Mouse (Mus musculus): Measurements from ENCODE around the gene Dnajb5. TPM values are rescaled to one million over a fixed set of nuclear protein-coding genes. Genes with fewer than 3 reads are reported as not detected.
"Not testable (repeated sequence)": the region's sequence is repeated elsewhere in the genome, so short reads cannot be mapped to it uniquely, and the experiment has no call there.

The Dnajb5 gene
- polyA plus RNA-seq, 1 experiment from 2014 or later = 82.4 TPM

DNA sequence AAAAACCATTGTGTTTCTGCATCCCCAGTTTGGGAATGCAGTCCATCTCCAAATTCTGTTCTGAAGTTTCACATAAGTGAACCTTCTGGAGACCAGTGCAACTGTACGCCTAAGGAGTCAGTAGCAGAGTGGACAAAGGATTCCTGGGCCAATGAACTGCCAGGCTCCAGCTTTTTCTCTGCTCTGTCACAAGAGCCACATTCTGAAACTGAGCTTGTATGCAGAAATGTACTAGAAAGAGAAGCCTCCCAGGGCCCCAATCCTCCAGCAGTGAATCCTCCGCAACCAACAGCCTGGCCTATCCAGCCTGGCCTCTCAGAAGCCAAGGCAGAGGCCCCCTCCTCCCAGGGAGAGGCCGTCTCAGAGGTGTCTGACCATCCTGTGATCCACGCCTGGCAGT is 23.3 kb downstream of the Dnajb5 start:
- H3K4me1 ChIP-seq (replicated peaks; ENCODE audit: control insufficient read depth, insufficient read depth, low read length) = no peaks in the 10 kb centered on the region
- no peak overlapping the region for H3K4me2 ChIP-seq (ENCODE audit: low read length)
- no peaks in the 10 kb centered on the region for H3K9me3 ChIP-seq (ENCODE audit: control insufficient read depth, low read length)
- no peak overlapping the region for H3K4me3 ChIP-seq (replicated peaks; ENCODE audit: low read length)
- ATAC-seq = no peak
- no peaks in the 10 kb centered on the region for H3K27me3 ChIP-seq (replicated peaks; ENCODE audit: control insufficient read depth, insufficient read depth, low read length)
- H3K27ac ChIP-seq (ENCODE audit: low read length) = no peak overlapping the region
- 0 out of 2 replicates have a peak, but pooled peaks cover 2% of the 10 kb centered on the region for H3K36me3 ChIP-seq (ENCODE audit: control insufficient read depth, insufficient read depth)
- 83% methylated on average over 4 of the region's 4 CpGs for WGBS
- no peak overlapping the region for H3K9ac ChIP-seq (replicated peaks; ENCODE audit: low read depth, low read length)

DNA sequence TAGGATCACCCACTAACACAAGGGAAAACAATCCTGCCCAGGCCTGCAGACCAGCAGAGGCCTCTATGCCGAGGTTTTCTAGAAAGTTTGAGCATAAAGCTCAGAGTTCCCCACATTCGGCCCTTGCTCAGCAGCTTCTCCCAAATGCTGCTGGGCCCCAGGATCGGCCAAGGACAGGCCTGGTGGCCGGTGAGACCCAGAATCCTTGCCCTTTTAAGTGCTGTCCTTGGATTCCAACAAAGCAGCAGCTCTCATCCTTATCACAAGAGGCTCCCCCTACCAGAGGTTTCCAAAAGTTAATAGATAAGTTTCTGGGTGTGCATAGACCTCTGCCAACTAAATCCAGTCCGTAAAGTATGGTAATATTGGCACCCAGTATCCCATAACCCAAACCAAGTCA is 24.3 kb downstream of the Dnajb5 start:
- Histone ChIP-seq H3K4me3 (replicated peaks; ENCODE audit: low read length) (no peak overlapping the region), H3K9me3 (ENCODE audit: control insufficient read depth, low read length) (no peaks in the 10 kb centered on the region), H3K36me3 (ENCODE audit: control insufficient read depth, insufficient read depth) (peaks cover 8% of the 10 kb centered on the region), H3K4me2 (ENCODE audit: low read length) (no peak overlapping the region), H3K9ac (replicated peaks; ENCODE audit: low read depth, low read length) (no peak overlapping the region), H3K4me1 (replicated peaks; ENCODE audit: control insufficient read depth, insufficient read depth, low read length) (no peaks in the 10 kb centered on the region), H3K27me3 (replicated peaks; ENCODE audit: control insufficient read depth, insufficient read depth, low read length) (no peaks in the 10 kb centered on the region), H3K27ac (ENCODE audit: low read length) (no peak overlapping the region)
- 85% methylated on average over 5 of the region's 5 CpGs for WGBS
- no peak for ATAC-seq

DNA sequence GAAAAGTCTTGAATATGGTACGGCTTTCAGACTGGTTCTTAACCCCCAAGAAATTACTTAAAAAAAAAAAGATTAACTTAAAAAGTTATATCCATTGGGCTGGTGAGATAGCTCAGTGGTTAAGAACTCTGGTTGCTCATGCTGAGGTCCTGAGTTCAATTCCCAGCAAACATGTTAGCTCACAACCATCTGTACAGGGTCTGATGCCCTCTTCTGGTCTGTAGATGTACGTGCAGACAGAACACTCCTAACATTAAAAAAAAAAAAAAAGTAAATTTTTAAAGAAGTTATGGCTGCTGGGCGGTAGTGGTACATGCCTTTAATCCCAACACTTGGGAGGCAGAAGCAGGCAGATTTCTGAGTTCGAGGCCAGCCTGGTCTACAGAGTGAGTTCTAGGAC is 28.4 kb downstream of the Dnajb5 start:
- Histone ChIP-seq H3K27ac (ENCODE audit: low read length) (no peak overlapping the region), H3K9me3 (ENCODE audit: control insufficient read depth, low read length) (no peaks in the 10 kb centered on the region), H3K36me3 (ENCODE audit: control insufficient read depth, insufficient read depth) (peaks cover 28% of the 10 kb centered on the region), H3K9ac (replicated peaks; ENCODE audit: low read depth, low read length) (no peak overlapping the region), H3K4me2 (ENCODE audit: low read length) (no peak overlapping the region), H3K4me1 (replicated peaks; ENCODE audit: control insufficient read depth, insufficient read depth, low read length) (no peaks in the 10 kb centered on the region), H3K4me3 (replicated peaks; ENCODE audit: low read length) (no peak overlapping the region), H3K27me3 (replicated peaks; ENCODE audit: control insufficient read depth, insufficient read depth, low read length) (no peaks in the 10 kb centered on the region)
- no peak for ATAC-seq
- WGBS = 91% methylated on average over 4 of the region's 4 CpGs

DNA sequence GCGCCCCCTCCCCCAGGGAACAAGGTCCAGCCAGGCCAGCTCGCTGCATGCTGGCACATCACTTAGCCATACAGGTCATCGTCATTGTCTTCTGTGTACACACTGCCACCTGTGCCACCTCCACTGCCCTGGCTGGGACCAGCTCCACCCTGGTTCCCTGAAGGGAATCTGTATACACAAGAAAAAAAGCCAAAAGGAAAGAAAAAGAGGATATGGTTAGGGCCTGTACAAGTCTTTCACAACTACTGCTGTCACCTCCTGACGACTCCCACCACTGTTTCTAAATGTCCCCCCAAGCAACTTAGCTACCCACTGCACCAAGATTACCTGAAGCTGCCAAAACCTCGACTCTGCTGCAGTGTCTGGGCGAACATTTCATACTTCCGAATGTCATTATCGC is 30.9 kb downstream of the Dnajb5 start:
- not testable (repeated sequence) for H3K27me3 ChIP-seq (replicated peaks; ENCODE audit: control insufficient read depth, insufficient read depth, low read length); H3K4me3 ChIP-seq (replicated peaks; ENCODE audit: low read length); H3K4me2 ChIP-seq (ENCODE audit: low read length); H3K27ac ChIP-seq (ENCODE audit: low read length); H3K9me3 ChIP-seq (ENCODE audit: control insufficient read depth, low read length); H3K9ac ChIP-seq (replicated peaks; ENCODE audit: low read depth, low read length); H3K4me1 ChIP-seq (replicated peaks; ENCODE audit: control insufficient read depth, insufficient read depth, low read length); ATAC-seq
- WGBS = 93% methylated on average over 6 of the region's 8 CpGs
- H3K36me3 ChIP-seq (ENCODE audit: control insufficient read depth, insufficient read depth) = peaks cover 44% of the 10 kb centered on the region

DNA sequence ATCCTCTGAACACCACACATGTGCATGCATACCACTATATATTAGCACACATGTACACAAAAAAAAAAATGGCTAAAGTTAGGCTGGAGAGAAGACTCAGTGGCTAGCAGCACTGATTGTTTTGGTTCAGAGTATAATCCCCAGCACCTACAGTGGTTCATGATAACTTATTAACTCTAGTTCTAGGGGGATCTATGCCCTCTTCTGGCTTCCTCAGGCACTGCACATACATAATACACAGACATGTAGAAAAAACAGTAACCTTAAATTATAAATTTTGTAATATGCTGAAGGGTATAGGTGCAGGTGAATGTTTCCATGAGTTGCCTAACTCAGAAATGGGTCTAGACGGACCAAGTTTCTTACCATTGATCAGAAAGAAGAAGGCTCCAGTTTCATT is 38.7 kb downstream of the Dnajb5 start:
- H3K4me3 ChIP-seq (replicated peaks; ENCODE audit: low read length) = no peak overlapping the region
- H3K27ac ChIP-seq (ENCODE audit: low read length) = no peak overlapping the region
- no peak overlapping the region for H3K9ac ChIP-seq (replicated peaks; ENCODE audit: low read depth, low read length)
- no peaks in the 10 kb centered on the region for H3K9me3 ChIP-seq (ENCODE audit: control insufficient read depth, low read length)
- ATAC-seq = no peak
- H3K4me2 ChIP-seq (ENCODE audit: low read length) = no peak overlapping the region
- WGBS = 84% methylated on average over 1 of the region's 1 CpGs
- H3K4me1 ChIP-seq (replicated peaks; ENCODE audit: control insufficient read depth, insufficient read depth, low read length) = no peaks in the 10 kb centered on the region
- H3K36me3 ChIP-seq (ENCODE audit: control insufficient read depth, insufficient read depth) = peaks cover 70% of the 10 kb centered on the region
- H3K27me3 ChIP-seq (replicated peaks; ENCODE audit: control insufficient read depth, insufficient read depth, low read length) = no peaks in the 10 kb centered on the region

DNA sequence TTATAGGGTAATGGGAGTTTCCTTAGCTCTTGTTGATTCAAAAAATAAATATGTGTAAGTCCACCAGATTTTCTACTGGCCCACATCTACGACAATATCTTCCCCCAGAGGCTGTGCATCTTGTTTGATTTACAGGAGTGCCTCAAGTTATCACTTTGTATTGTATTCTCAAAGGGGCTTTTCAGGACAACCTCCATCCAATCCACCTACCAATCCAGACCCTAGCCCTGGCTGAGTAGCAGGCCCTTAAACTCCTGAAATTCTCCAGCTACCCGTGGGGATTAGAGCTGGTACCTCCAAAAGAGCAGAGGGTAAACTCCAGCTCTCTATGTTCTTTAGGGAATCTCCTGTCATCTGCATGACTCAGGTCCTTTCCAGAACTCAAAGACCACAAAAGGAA is 48.4 kb downstream of the Dnajb5 start:
- no peak for ATAC-seq
- no peaks in the 10 kb centered on the region for H3K27me3 ChIP-seq (replicated peaks; ENCODE audit: control insufficient read depth, insufficient read depth, low read length)
- peaks cover 22% of the 10 kb centered on the region for H3K36me3 ChIP-seq (ENCODE audit: control insufficient read depth, insufficient read depth)
- H3K9me3 ChIP-seq (ENCODE audit: control insufficient read depth, low read length) = no peaks in the 10 kb centered on the region
- H3K4me3 ChIP-seq (replicated peaks; ENCODE audit: low read length) = no peak overlapping the region
- no peak overlapping the region for H3K27ac ChIP-seq (ENCODE audit: low read length)
- no peak overlapping the region for H3K9ac ChIP-seq (replicated peaks; ENCODE audit: low read depth, low read length)
- H3K4me1 ChIP-seq (replicated peaks; ENCODE audit: control insufficient read depth, insufficient read depth, low read length) = peaks cover 22% of the 10 kb centered on the region
- WGBS = 61% methylated on average over 2 of the region's 2 CpGs
- peak overlapping the region; percentile 85 for H3K4me2 ChIP-seq (ENCODE audit: low read length)

DNA sequence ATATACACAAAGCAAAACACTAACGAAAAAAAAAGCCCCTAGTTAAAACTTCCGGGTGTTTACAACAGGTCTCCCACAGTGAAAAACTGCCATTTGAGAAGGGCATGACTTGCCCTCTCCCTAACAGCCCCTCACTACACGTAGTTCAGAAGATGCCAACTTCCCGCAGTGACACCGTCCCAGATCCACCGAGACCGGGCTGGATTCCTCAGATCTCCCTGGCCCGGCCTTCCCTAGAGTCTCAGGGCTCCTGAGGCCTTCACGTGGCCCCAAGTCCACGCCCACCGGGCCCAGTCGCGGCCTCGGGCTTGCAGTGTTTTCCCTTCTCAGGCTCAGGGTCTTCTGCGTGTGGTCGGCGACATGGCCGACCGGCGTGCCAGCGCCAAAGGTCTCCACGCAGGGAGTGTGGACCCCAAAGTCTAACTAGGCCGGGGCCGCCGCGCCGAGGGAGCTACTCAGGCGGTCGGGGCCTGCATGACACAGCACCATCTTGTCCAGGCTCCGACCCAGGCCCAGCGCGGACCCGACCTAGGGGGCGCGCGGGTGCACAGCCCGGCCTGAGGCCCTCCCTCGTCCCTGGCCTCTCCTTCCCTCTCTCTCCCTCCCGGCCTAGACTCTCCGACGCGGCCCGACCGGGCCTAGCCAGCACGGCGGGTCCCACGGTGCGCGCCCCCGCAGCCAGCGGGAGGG is 50.0 kb downstream of the Dnajb5 start:
- Histone ChIP-seq H3K36me3 (ENCODE audit: control insufficient read depth, insufficient read depth) (peaks cover 7% of the 10 kb centered on the region; the same call in 1 of the 2 replicates), H3K9ac (replicated peaks; ENCODE audit: low read depth, low read length) (peak overlapping the region; percentile 96), H3K4me2 (ENCODE audit: low read length) (peak overlapping the region; percentile 85), H3K4me3 (replicated peaks; ENCODE audit: low read length) (peak overlapping the region; percentile 98), H3K27ac (ENCODE audit: low read length) (peak overlapping the region; percentile 99), H3K9me3 (ENCODE audit: control insufficient read depth, low read length) (no peaks in the 10 kb centered on the region), H3K27me3 (replicated peaks; ENCODE audit: control insufficient read depth, insufficient read depth, low read length) (no peaks in the 10 kb centered on the region), H3K4me1 (replicated peaks; ENCODE audit: control insufficient read depth, insufficient read depth, low read length) (peaks cover 22% of the 10 kb centered on the region)
- WGBS = under 1% methylated on average over 51 of the region's 51 CpGs
- peak; percentile 61 for ATAC-seq

DNA sequence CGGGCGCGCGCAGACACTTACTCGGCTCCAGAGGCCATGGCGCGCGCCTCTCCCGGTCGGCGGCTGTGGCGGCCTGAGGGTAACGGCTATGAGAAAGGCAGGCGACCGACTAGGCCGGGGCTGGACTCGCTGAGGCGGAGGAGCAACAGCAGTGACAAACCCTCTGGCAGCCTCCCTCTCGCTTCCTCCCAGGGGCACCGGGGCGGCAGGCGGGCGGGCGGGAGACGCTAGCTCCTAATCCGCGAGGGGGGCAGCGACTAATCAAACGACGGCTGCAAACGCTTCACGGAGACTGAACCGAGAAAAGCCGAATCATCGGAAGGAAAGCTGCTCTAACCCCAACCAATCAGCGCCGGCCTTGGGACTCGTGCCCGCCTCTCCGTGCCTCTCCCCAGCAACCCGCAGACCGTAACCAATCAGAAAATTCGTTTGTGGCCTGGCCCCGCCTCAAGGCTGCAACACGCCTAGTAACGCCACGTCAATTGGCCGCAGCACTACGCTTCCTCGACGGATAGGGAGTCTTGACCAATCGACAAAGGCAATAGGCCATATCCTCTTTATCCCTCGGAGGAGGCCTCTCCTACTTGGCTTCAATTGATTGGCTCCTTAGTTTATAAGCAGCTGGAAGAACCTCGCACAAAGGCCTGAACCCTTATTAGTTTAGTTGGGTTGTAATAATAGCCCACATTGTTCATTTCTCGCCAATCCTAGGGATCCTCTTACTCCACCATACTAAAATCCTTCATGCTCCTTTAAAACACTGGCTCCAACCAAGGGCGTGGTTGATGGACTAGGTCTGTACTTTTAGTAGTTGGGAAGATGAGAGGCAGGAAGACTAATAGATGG is 50.8 kb downstream of the Dnajb5 start, which contains the start of gene Vcp:
Gene Vcp (minus strand): TSS at position 367 of the 846 bp plus-strand sequence.
- peak within 1 kb of the TSS; percentile 96 for H3K9ac ChIP-seq (replicated peaks; ENCODE audit: low read depth, low read length)
- peaks cover 22% of the 10 kb centered on the region for H3K4me1 ChIP-seq (replicated peaks; ENCODE audit: control insufficient read depth, insufficient read depth, low read length)
- ATAC-seq = peak; percentile 98
- not testable (repeated sequence) for H3K27me3 ChIP-seq (replicated peaks; ENCODE audit: control insufficient read depth, insufficient read depth, low read length); H3K9me3 ChIP-seq (ENCODE audit: control insufficient read depth, low read length); H3K36me3 ChIP-seq (ENCODE audit: control insufficient read depth, insufficient read depth)
- H3K4me3 ChIP-seq (replicated peaks; ENCODE audit: low read length) = peak within 1 kb of the TSS; percentile 98
- peak within 1 kb of the TSS; percentile 85 for H3K4me2 ChIP-seq (ENCODE audit: low read length)
- WGBS = under 1% methylated on average over 47 of the region's 56 CpGs
- peak within 1 kb of the TSS; percentile 99 for H3K27ac ChIP-seq (ENCODE audit: low read length)

DNA sequence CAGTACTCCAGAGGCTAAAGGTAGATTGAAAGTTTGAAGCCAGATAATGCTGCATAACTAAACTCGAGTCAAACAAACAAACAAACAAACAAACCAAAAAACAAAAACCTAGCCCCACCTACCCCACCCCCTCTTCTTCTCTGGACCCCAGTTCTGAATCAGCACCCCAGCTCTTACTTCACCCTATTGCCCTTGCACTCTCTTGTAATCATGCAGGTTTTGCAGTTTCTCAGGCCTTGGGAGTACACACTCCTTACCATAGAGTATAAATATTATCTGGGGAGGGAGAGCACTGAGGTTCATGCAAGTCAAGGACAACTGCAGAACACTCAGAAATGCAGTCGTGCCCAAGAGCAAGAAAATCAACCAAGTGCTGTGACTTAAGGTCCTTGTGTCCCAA is 51.7 kb downstream of the Dnajb5 start:
- ATAC-seq = no peak
- H3K4me3 ChIP-seq (replicated peaks; ENCODE audit: low read length) = no peak overlapping the region
- no peaks in the 10 kb centered on the region for H3K27me3 ChIP-seq (replicated peaks; ENCODE audit: control insufficient read depth, insufficient read depth, low read length)
- H3K4me1 ChIP-seq (replicated peaks; ENCODE audit: control insufficient read depth, insufficient read depth, low read length) = peaks cover 22% of the 10 kb centered on the region
- H3K4me2 ChIP-seq (ENCODE audit: low read length) = no peak overlapping the region
- H3K9ac ChIP-seq (replicated peaks; ENCODE audit: low read depth, low read length) = no peak overlapping the region
- WGBS = 100% methylated on average over 2 of the region's 2 CpGs
- H3K9me3 ChIP-seq (ENCODE audit: control insufficient read depth, low read length) = no peaks in the 10 kb centered on the region
- peak overlapping the region; percentile 92 for H3K27ac ChIP-seq (ENCODE audit: low read length)
- H3K36me3 ChIP-seq (ENCODE audit: control insufficient read depth, insufficient read depth) = no peaks in the 10 kb centered on the region
